Mouse (Mus musculus) kidney, postnatal 4 days (tissue): ENCODE results near the gene Dscam.

Experiments
- DNase-seq, 2 experiments: peaks; one replicate each; pipeline ENCODE4 v3.0.0; 2021; ENCODE audit warnings: mixed read lengths in 2 of 2

Gene Dscam

GRCm38 (mm10) chr16:97103046-97103445, 67.5 kb downstream of the Dscam start:
- no peak for DNase-seq

GRCm38 (mm10) chr16:97100091-97100490, 70.5 kb downstream of the Dscam start:
- peak; percentile 24 for DNase-seq

DNA sequence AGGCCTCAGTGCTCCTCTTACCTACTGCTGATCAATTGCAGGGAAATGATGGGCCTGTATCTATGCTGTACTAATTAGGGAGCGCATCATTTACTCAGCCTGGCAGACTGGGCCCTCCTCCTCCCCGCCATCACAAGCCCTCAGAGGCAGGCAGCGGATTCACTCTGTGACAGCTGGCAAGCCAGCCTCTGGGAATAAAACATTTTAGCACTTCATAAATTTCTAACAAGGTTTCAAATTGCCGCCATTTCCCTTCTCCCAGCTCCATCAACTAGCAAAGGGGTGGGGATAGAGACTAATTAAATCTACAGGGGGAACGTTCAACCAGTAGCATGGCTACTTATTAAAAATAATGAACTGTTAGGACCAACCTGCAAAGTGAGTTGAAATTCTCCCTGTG, 72.0 kb downstream of the Dscam start:
- no peak for DNase-seq

DNA sequence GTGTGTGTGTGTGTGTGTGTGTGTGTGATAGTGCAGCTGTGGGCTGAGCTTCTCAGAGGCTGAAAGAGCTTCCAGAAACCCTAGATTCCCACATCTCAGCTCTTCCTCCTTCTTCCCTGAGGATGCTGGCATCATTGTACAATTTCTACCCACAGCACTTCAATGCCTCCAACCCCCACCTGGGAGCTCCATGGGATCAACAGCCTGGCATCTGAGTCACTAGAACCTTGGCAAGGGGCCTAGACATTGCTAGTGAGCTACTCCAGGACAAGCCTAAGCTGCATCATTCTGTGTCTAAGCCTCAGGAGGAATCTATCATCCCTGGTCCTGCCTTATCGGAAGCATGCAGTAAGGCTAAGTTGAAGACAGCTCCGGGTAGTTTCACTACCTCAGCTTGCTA, 73.8 kb downstream of the Dscam start:
- DNase-seq = no peak

- DNase-seq = no peak
Measured at GRCm38 (mm10) chr16:97095496-97095895, 75.1 kb downstream of the Dscam start.

- peak; percentile 43 to 46 for DNase-seq
Measured at GRCm38 (mm10) chr16:97089339-97089738, 81.2 kb downstream of the Dscam start.

- no peak for DNase-seq
Measured at GRCm38 (mm10) chr16:97083694-97084093, 86.9 kb downstream of the Dscam start.

DNA sequence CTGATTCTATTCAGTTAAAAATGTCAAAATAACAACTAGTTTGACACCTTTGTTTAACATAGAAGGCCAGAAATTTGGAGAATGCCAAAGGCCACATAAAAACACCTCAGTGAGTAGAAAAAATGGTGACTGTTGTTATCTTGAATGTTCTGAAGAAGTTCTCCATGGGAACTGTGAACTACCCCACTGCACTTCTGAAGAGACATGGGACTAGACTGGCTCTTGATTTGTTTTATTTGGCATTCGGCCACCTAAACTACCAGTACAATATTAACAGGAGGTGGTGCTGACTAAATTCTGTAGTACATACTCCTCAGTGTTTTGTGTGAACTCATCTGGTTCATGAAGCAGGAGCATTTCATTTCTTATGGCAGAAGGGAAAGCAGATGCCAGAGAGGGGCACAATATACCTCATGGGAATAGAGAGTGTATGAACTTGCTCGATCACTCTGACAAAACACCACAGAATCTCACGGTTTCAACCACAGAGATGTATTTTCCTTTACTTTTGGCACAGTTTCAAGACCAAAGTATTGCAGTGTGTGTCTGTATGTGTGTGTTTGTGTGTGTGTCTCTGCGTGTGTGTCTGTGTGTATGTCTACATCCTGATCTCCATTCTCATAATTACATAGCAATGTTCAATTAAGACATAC, 94.5 kb downstream of the Dscam start:
- DNase-seq = no peak

DNA sequence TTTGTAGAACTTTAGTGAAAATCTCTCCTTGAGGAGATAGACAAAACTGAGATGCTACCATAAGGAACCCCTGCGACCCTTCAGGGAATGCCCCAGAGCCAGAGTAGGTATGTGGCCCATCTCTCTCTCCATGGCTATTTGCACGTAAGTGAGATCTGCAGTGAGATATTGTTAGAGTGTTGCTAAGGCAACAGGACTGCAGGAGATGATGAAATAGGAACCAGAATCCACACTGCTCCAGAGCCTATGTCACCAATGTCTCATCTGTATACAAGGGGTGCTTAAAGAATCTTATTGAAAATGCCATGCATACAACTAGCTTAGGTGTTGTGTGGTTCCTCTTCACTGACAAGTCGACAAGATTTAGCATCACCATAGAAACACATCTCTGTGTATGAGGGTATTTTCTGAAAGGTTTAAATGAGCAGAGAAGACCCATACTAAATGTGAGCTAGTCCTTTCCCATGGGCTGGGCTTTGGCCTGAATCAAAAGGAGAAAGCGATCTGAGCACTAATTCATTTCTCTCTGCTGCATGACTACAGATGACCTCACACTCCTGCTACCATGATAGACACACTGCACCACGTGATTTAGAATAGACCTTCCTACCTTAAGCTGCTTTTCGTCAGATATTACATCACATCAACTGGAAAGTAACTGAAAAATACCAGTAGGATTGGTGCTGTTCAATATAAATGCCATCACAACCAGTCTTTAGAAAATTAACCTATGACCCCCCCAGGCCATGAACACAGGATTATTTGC, 95.2 kb downstream of the Dscam start:
- no peak for DNase-seq

DNA sequence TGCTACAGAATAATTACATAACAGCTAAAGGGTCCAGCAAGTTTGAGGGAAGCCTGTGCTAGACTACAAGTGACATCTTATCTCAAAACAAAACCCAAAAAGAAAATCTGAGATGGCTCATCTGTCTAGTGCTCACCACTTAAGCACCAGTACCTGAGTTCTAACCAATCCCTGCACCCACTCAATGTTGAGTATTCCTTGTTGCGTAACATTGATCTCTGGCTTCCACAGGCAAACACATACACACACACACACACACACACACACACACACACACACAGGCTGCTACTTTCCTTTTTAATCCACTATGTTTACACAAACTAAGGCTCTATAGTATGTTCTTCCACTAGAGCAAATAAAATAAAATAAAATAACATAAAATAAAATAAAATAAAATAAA, 96.7 kb downstream of the Dscam start:
- no peak for DNase-seq

DNA sequence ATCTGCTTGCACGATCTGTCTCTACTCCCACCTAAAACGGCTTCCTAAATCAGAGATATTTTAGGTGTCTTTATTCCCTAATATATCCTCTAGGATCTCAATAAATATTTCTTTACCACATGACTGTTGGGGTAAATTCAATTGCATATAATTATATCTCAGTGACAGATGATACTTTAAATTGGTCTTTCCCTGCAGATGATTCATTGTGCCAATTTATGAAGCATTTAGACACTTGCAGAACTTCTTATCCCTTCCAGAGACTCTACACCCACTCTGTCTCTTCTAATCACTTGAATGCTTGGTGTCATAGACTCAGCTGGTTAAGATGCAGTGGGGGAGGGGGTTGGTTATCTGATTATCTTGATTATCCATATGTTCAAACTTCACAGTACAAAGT, 97.9 kb downstream of the Dscam start:
- no peak for DNase-seq

- no peak for DNase-seq
Measured at GRCm38 (mm10) chr16:97066856-97067255, 103.7 kb downstream of the Dscam start.

- no peak for DNase-seq
Measured at GRCm38 (mm10) chr16:97062207-97062606, 108.3 kb downstream of the Dscam start.

DNA sequence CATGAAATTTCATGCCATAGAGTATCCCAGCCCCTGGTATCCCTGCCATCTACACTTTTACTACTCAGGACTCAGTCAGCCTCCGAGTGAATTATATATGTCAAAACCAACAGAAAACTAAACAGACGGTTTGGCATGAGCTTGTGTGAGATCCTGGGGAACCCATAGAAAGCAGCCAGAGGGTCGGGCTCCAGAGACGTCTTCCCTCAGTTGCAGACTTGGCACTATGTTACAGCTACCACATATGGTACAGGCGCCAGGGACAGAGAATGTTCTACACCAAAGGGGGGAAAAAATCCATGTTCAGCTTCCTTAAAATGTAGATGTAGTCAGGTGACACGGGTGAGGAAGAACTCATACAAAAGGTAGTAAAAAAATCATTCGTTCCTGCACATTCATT, 109.2 kb downstream of the Dscam start:
- no peak for DNase-seq

- DNase-seq = no peak
Measured at GRCm38 (mm10) chr16:97060736-97061135, 109.8 kb downstream of the Dscam start.

DNA sequence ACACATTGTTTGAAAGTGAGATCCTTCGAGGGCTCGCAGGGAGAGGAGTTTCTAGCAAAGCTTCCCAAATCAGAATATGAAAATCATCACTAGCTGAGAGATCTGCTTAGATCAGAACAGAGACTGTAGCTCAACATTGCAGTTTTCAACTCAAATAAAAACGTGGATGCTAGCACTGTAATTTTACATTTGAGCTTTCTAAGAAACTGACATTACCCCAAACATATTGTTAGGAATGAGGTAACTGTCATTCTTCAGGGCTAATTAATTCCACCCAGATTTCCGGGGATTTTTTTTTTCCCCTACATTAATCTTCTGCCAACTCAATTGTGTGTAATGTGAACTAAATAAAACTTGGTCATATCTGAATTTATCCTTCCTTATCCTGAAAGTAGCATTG, 110.3 kb downstream of the Dscam start:
- no peak for DNase-seq

DNA sequence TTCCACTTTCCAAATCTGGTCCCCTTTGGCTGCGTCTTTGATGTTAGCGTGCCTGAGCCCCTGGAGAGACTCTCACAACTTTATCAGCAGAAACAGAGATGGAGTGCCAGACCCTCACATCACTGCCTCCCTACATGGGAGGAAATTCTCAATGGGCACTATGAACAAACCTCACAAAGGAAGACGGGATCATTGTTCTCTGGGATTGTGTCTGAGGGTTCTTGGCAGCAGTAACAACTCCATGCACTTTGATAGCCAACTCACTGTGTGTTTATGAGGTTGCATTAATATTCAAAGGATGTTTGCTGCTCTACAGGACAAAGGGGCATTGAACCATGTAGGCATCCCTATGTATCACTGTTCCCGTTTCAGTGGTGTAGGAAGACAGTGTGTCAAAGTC, 135.3 kb downstream of the Dscam start:
- no peak for DNase-seq

DNA sequence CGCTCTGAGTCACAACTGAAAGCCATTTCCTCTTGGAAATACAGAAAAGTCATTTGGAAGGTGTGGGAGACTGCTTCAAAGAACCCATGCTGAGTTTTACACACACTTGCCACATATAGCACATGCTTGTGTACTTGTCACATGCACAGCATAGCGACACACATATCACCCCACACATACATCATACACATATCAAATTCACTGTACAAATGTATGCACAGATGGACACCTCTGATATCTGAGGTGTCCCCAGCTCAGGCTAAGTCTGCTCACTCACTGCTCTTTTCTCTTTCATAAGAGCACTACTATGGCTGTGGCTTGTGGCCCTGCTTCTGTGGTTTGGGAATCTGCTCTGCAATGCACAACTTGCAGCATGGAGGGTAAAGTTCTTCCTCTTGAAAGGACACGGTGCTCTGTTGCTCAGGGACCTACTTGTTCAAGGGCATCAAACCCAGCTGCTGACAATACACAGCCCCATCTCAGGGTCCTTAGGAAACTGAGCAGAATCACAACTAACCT, 137.0 kb downstream of the Dscam start:
- no peak for DNase-seq

DNA sequence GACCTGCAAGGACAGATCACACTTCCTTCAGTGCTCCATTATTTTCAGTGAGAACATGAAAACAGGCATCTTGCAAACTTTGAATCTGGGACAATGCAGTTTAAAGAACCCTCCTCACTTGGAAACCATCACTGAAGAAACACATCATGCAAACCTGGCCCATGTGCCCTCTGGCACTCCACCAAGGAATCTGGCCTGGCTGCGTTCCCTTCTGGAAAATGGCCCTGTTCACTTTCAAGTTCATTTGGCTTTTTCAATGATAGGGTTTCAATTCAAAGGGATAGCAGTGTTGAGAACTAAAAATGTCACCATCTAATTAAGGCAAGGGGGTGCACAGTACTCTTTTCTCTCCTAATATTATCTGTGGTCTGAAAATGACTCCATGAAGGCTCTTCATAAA, 142.9 kb downstream of the Dscam start:
- DNase-seq = no peak

- no peak for DNase-seq
Measured at GRCm38 (mm10) chr16:97026803-97027202, 143.7 kb downstream of the Dscam start.

DNA sequence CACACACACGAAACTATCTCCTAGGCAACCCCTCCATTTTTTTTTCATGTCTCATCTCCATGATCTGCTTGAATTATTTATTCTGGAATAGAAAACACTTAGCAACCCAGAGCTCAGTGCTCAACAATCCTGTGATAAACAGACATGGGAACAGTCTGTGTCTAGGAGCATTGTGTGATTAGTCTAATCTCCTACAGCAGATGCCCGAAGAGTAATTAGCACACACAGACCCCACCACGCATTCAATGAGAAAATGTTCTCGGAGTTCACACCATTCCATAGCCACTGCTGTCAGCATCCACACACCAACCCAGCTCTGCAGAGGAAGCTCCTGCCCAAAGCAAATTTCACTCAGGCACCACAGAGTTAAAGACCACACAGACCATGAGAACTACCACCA, 146.1 kb downstream of the Dscam start:
- DNase-seq = no peak

DNA sequence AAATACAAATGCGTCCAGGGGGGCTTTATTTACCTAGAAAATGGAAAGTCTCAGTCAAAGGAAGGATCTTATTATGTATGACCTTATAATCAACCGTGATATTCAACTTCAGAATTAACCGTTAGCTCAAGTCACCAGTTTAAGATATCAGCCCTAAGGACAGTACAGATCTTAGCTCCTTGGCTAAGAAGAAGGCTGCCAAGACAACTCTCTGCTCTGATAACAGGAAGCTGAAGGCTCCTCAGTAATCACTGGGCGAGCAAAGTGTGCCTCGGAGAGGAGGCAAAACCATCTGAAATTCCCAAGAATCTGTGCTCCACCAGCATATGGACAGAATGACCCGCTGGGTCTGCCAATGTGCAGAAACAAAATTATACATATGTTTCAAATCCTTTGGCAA, 149.1 kb downstream of the Dscam start:
- no peak for DNase-seq

DNA sequence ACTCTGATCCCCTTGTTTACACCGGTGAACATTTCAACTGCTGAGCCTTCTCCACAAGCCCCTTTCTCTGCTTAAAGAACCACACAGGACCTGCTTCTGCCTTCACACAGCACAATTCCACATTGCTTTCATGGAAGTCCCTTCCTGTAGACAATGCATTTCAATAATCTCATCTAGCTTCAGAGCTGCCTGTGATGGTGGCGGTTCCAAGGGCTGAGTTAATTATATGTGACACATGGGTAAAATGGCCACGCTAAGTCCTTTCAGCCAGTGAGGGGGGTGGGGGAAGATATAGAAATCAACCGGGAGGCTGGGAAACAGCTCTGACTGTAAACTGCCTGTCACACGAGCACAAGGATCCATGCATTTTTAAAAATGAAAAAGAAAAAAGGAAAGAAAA, 152.2 kb downstream of the Dscam start:
- no peak for DNase-seq

GRCm38 (mm10) chr16:97017171-97017738, 153.3 kb downstream of the Dscam start:
- DNase-seq = no peak
